Mouse (Mus musculus): ENCODE measurements at regions not wholly inside any gene's neighbourhood (a gene's known extent, or its start where the extent isn't known, plus 50 kb on each side); places are given as distances from the start of the nearest gene placed in this dataset.
A peak's percentile ranks its signal among the peaks of the same experiment; 100 is the strongest.

GRCm38 (mm10) chr10:121150668-121151067 is 116.9 kb downstream of the Wif1 start:
- no peak for DNase-seq (ENCODE audit: low spot score in 2 of 2)

GRCm38 (mm10) chr10:121153625-121154024 is 119.9 kb downstream of the Wif1 start:
- DNase-seq (ENCODE audit: low spot score in 2 of 2): no peak

- no peak for DNase-seq (ENCODE audit: low spot score in 2 of 2)
Observed at GRCm38 (mm10) chr10:121160499-121160898, 126.7 kb downstream of the Wif1 start.

DNA sequence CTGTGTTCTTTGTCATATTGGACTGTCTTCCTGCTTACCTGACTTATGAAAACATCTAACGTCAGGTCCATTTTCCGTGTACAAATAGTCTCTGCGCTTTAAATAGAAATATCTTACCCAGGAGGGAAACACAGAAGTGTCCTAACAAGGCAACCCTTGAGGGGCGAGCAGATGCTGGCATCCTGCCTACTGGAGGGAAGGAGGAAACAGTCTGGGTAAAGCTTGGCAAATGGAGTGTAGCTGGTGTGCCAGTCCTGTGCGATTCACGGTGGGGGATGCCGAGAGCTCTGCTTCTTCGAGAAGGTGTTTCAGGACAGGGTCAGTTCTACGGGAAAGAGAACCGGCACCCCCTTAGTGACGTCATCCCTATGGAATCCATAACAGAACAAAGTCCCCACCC is 127.4 kb downstream of the Wif1 start:
- DNase-seq (ENCODE audit: low spot score in 2 of 2): no peak

DNA sequence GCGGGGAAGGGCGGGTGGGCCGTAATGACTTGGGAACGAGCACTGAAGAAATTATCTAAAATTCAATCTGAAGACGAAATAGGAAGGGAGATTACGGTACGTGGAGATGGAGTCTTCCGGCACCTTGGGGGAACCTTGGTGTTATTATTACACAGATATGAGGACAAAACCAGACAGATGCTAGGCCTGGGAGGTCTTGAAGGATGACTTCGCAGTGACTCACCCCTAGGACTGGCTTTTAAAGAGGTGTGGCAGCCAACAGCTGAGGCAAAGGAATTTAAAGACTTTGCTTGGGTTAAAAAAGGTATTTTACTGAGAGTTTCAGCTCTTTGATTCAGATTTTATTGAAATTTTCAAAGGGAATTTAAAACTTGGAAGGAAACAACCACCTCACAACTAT is 140.3 kb downstream of the Wif1 start:
- no peak for DNase-seq (ENCODE audit: low spot score in 2 of 2)

- no peak for DNase-seq (ENCODE audit: low spot score in 2 of 2)
Observed at GRCm38 (mm10) chr10:121189139-121189538, 155.4 kb downstream of the Wif1 start.

DNA sequence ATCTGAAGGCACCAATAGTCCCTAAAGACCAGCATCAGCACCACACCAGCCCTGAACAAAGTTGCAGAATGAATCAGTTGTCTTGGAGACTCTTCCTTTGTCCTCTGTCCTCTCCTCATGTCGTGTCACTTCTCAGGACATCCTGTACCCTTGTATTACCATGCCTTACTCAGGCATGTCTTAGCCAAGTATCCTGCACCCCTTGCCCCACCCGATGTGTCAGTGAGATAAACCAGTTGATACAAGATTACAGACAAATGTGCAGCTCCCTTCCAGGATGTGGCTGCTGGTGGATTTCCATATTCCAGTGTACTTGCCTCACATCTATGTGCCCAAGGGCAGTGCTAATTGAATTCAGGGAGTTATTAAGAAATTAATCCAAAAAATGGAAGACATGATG is 151.8 kb downstream of the Tbc1d30 start:
- no peak for DNase-seq (ENCODE audit: low spot score in 2 of 2)

DNA sequence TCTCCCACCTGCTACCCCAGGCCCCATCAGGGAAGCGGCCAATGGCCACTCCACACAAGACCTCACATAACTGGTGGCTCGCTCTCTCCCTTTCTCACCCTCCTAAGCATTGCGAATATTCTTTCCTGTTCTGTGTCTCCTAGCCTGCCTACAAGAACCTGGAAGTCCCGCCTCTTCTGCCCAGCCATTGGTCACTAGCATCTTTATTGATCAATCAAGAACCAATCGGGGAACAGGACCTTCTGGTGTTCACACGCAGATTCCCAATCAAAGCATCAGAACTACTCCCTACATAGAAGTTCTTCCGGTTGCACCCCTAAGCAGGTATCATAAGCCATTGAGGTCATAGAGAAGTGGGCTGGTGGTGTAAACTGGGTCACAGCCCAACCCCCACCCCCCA is 148.5 kb downstream of the Tbc1d30 start:
- DNase-seq (ENCODE audit: low spot score in 2 of 2): no peak

- DNase-seq (ENCODE audit: low spot score in 2 of 2): no peak
Observed at GRCm38 (mm10) chr10:121205551-121205950, 145.5 kb downstream of the Tbc1d30 start.

DNA sequence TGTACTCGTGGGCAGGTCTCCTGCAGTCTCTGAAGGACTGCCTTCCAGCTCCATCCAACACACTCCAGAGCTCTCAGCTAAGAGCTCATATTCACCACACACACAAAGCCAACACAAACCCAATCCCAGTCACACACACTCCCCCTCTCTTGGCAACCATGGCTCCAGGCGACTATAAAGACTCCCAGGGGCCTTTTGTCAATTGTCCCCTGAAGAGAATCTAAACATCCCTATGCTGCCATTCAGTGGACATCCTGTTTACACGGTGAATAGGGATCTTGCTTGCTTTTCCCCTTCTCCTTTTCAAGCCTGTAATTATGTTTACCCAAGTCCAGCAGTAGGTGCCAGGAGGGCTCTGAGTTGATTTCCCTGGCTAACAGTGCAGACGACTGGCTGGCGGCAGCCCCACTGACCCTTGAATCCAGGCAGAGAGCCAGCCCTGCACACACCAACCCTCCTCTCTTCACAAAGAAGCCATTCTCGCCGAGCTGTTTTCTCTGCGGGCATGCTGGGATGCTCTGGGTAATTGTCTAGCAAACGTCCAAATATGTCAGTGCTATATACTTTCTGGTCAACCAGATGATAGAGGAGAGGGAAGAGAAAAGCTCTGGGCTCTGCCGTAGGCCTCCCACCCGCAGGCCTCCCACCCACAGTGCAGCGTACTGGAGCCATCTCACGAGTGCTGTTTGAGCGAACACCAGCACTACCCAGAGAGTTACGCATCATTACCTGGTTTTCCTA is 144.9 kb downstream of the Tbc1d30 start:
- DNase-seq (ENCODE audit: low spot score in 2 of 2): peak; percentile 55 to 70

DNA sequence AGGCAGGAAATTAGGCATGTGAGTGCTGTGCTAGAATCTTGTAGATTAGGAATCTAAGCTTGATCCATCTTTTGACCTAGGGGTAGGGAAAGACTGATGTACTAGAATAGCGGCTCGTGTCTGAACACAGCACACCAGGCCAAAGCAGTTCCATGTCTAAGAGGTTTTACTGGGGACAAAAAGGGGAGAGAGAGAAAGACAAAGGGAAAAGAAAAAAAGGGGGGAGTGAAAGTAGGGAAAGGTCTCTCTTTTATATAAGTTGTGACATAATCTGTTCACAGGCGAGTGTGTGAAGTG is 144.4 kb downstream of the Tbc1d30 start:
- DNase-seq (ENCODE audit: low spot score in 2 of 2): no peak

Data from layer of hippocampus, adult 8-10 months (tissue).